In the genomic region with DNA sequence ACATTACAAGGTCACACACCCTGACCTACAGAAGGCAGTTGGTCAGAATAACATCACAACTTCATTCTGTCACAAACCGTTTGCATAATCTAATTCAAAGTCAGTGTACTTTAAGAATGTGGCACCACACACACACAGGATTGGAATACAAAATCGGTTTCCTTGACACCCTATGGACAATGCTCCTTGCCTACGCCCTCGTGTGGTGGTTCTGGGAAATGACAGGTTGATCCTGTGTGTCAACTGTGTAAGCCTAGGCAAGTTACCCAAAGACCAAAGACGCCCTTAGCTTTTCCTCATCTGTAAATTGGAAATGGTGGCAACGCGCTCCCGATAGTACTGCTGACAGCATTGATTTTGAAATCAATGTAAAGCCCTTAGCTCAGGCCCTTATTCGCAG, we compare ENCODE assay signal across 7 mouse cellular contexts. TPM values are rescaled to one million over a fixed set of nuclear protein-coding genes. Genes with fewer than 3 reads are reported as not detected.
A peak's percentile ranks its signal among the peaks of the same experiment; 100 is the strongest.
DNase-seq lines count a peak whose midpoint lies in the region; ATAC-seq and TF ChIP-seq lines count a peak whose summit lies in the region.

No protein-coding gene starts in this region.

- H3K36me3 ChIP-seq in thymus, adult 2 months (ENCODE audit: control insufficient read depth, insufficient read depth, low read length) = no peaks in the 10 kb centered on the region
- no peaks in the 10 kb centered on the region for H3K36me3 ChIP-seq in midbrain, embryonic 12.5 days

- H3K4me3 ChIP-seq in thymus, adult 2 months (ENCODE audit: control insufficient read depth, insufficient read depth, low read length) = no peak overlapping the region
- no peak overlapping the region for H3K4me3 ChIP-seq in midbrain, embryonic 12.5 days

- no peaks in the 10 kb centered on the region for H3K27me3 ChIP-seq in thymus, adult 2 months (ENCODE audit: control insufficient read depth, insufficient read depth, low read length)
- H3K27me3 ChIP-seq in midbrain, embryonic 12.5 days = peaks cover 34% of the 10 kb centered on the region

- H3K27ac ChIP-seq in thymus, adult 2 months (ENCODE audit: control insufficient read depth, insufficient read depth, low read length) = no peak overlapping the region
- H3K27ac ChIP-seq in midbrain, embryonic 12.5 days (replicated peaks) = no peak overlapping the region

- ATAC-seq in midbrain, embryonic 12.5 days (ENCODE audit: low FRiP score, low read depth) = peak; percentile 7; the same call in 1 of the 2 replicates

- peak; percentile 3 for DNase-seq in thymus, adult 2 months
- DNase-seq in thymus, postnatal 0 days (ENCODE audit: low spot score) = no peak
- peak; percentile 13 for DNase-seq in c-Kit-positive CD71-negative TER-119-negative erythroid progenitor cells, embryonic 14.5 days (ENCODE audit: low read depth)
- peak; percentile 46 for DNase-seq in forelimb bud, embryonic 11.5 days (ENCODE audit: low read depth, low spot score)
- peak; percentile 25 for DNase-seq in left cerebral cortex, adult 11 months (ENCODE audit: low spot score)
- DNase-seq in urinary bladder, postnatal 25 days (ENCODE audit: low spot score) = no peak

- no peak for TF ChIP-seq CTCF in thymus, adult 2 months (IDR thresholded peaks at IDR 0.05; ENCODE audit: borderline replicate concordance, control insufficient read depth, extremely low read depth, insufficient read depth, low read length, poor library complexity)

- no peak for TF ChIP-seq POLR2A in thymus, adult 2 months (IDR thresholded peaks at IDR 0.05; ENCODE audit: control insufficient read depth, extremely low read depth, insufficient read depth, low read length, poor library complexity)

- H3K9ac ChIP-seq in midbrain, embryonic 12.5 days (replicated peaks) = no peak overlapping the region

- WGBS in thymus, adult 2 months = 43% methylated on average over 9 of the region's 9 CpGs
- WGBS in midbrain, embryonic 12.5 days = 29% methylated on average over 9 of the region's 9 CpGs

- no peaks in the 10 kb centered on the region for H3K4me1 ChIP-seq in thymus, adult 2 months (replicated peaks; ENCODE audit: control insufficient read depth, insufficient read depth, low read length)
- H3K4me1 ChIP-seq in midbrain, embryonic 12.5 days = peaks cover 10% of the 10 kb centered on the region

- H3K9me3 ChIP-seq in midbrain, embryonic 12.5 days = no peaks in the 10 kb centered on the region

- no peak overlapping the region for H3K4me2 ChIP-seq in midbrain, embryonic 12.5 days (replicated peaks)

RNA-seq across cellular contexts. Expression of gene Atoh1, which starts 45.0 kb away (rescaled TPM):
- 0.07 and 0.13 TPM in 2 replicates for polyA plus RNA-seq in thymus, adult 2 months (2012; rRNA removed)
- polyA plus RNA-seq in thymus, postnatal 0 days (2015; fragmentation: Nextera tagmentation; extraction: Ambion mirVana) = not detected in 2 replicates
- 0.90 and 2.6 TPM in 2 replicates for polyA plus RNA-seq in midbrain, embryonic 12.5 days (2016; fragmentation: Nextera tagmentation; extraction: Ambion mirVana)

Comparison
In these comparisons a context has a peak if more than half of its experiments do, and no peak if none do; other contexts are left out.
1. DNase-seq: peak in thymus, adult 2 months (single experiment), c-Kit-positive CD71-negative TER-119-negative erythroid progenitor cells, embryonic 14.5 days (single experiment), forelimb bud, embryonic 11.5 days (single experiment) and left cerebral cortex, adult 11 months (single experiment); none in thymus, postnatal 0 days (single experiment) and urinary bladder, postnatal 25 days (single experiment).